8 mouse cellular contexts compared by ENCODE assay signal in the genomic region with DNA sequence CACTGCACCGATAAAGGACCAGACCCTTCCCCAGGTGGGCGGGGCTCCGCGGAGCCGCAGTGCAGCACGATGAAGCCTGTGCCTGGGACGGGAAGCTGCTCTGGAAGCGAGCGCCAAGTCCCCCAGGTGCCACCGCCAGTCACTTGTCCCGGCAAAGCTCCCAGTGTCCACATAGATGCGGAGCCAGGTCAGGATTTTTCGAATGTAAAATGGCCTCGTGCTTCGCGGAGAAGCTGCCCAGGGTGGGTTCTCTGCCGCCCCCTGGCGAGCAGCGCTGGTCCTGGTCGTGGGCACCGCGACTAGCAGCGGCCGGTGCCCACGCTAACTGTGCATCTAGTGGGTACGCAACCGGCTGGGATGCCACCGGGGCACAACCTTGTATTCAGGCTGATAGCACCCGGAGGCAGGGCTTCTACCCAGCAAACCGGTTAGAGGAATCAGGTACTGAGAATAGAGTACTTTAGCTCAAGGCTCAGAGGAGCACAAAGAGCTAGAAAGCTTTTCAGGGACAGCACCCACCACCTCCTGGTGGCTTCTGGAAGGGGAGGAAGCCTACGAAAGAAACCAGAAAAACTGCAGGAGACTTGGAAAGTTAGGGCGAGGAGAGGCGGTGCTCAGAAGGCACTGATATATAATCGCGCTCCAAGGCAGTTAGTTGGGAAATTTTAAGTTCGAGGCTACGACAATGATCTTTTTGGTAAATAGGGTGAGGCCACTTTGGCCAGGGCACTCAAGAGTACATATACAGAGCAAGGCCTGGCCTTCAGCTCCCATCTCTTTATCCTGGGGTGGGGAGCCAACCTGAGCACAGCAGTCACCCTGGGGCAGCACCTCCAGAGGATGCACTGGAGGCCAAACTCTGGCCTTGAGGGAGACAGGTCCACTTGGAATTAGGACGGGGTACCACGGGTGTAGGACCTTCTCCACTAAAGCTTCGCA. TPM values are rescaled to one million over a fixed set of nuclear protein-coding genes. Genes with fewer than 3 reads are reported as not detected.
DNase-seq lines count a peak whose midpoint lies in the region; ATAC-seq and TF ChIP-seq lines count a peak whose summit lies in the region.

No protein-coding gene starts in this region.

- no peaks in the 10 kb centered on the region for H3K9me3 ChIP-seq in forebrain, embryonic 12.5 days
- H3K9me3 ChIP-seq in neural tube, embryonic 15.5 days (replicated peaks) = no peaks in the 10 kb centered on the region

- peak overlapping the region; percentile 99 for H3K27ac ChIP-seq in forebrain, embryonic 12.5 days
- H3K27ac ChIP-seq in neural tube, embryonic 15.5 days (replicated peaks) = peak overlapping the region; percentile 94

- no peak for TF ChIP-seq POLR2A in lung, adult 2 months (IDR thresholded peaks at IDR 0.05; ENCODE audit: borderline replicate concordance, extremely low read depth, low read depth, low read length)

- peak; percentile 76 to 87 for DNase-seq in CD8-positive naive resting alpha-beta T cell, adult 2 months (ENCODE audit: low read depth in 2 of 2, low spot score in 2 of 2)
- DNase-seq in c-Kit-positive CD71-positive TER-119-positive erythroid progenitor cells, embryonic 14.5 days (ENCODE audit: low spot score) = peak; percentile 55
- peak; percentile 81 to 90 for DNase-seq in heart, postnatal 10 days
- DNase-seq in kidney, postnatal 36 days = peak; percentile 75 to 91
- peak; percentile 73 for DNase-seq in lung, adult 2 months
- peak; percentile 92 for DNase-seq in testis, postnatal 10 days (ENCODE audit: low spot score)

- 5% methylated on average over 40 of the region's 40 CpGs for WGBS in forebrain, embryonic 12.5 days
- 13% methylated on average over 40 of the region's 40 CpGs for WGBS in lung, adult 2 months
- WGBS in neural tube, embryonic 15.5 days = 8% methylated on average over 40 of the region's 40 CpGs

- peaks cover 37% of the 10 kb centered on the region for H3K4me1 ChIP-seq in forebrain, embryonic 12.5 days
- H3K4me1 ChIP-seq in lung, adult 2 months (ENCODE audit: control insufficient read depth, insufficient read depth, low read length) = no peaks in the 10 kb centered on the region
- H3K4me1 ChIP-seq in neural tube, embryonic 15.5 days = peaks cover 40% of the 10 kb centered on the region

- peak; percentile 55; the same call in 1 of the 2 replicates for ATAC-seq in forebrain, embryonic 12.5 days (ENCODE audit: low FRiP score)
- ATAC-seq in neural tube, embryonic 15.5 days (ENCODE audit: low FRiP score) = peak; percentile 46

- peak overlapping the region; percentile 45 for H3K4me3 ChIP-seq in forebrain, embryonic 12.5 days (replicated peaks)
- peak overlapping the region; percentile 65 for H3K4me3 ChIP-seq in lung, adult 2 months (replicated peaks; ENCODE audit: extremely low read depth, low read depth, low read length)
- peak overlapping the region; percentile 40 for H3K4me3 ChIP-seq in neural tube, embryonic 15.5 days (replicated peaks)

- TF ChIP-seq CTCF in lung, adult 2 months (IDR thresholded peaks at IDR 0.05; ENCODE audit: insufficient read depth, low read length) = peak; percentile 69

- H3K9ac ChIP-seq in forebrain, embryonic 12.5 days = peak overlapping the region; percentile 71
- peak overlapping the region; percentile 41 for H3K9ac ChIP-seq in neural tube, embryonic 15.5 days (replicated peaks)

- peak overlapping the region; percentile 63 for H3K4me2 ChIP-seq in forebrain, embryonic 12.5 days
- H3K4me2 ChIP-seq in neural tube, embryonic 15.5 days = peak overlapping the region; percentile 66

- intact Hi-C loops in heart, postnatal 10 days (cut with DNase I) = loop anchor here (1.0 to 5.0 kb wide), 2 partner anchors 57 to 212 kb away; no protein-coding TSS in a partner anchor

- H3K36me3 ChIP-seq in forebrain, embryonic 12.5 days (replicated peaks) = peaks cover 11% of the 10 kb centered on the region
- H3K36me3 ChIP-seq in neural tube, embryonic 15.5 days = peaks cover 6% of the 10 kb centered on the region

- H3K27me3 ChIP-seq in forebrain, embryonic 12.5 days = peaks cover 5% of the 10 kb centered on the region; the same call in 1 of the 2 replicates
- H3K27me3 ChIP-seq in neural tube, embryonic 15.5 days (replicated peaks) = no peaks in the 10 kb centered on the region

RNA-seq across cellular contexts. Expression of gene Tmem209, which starts 49.5 kb away (rescaled TPM):
- 48.1 and 49.4 TPM in 2 replicates for polyA plus RNA-seq in forebrain, embryonic 12.5 days (2016; fragmentation: Nextera tagmentation; extraction: Ambion mirVana)
- 10 to 100 TPM; 12.0 to 13.3 TPM for total RNA-seq in heart, postnatal 10 days (2021)
- 31.4 and 40.3 TPM in 2 replicates for polyA plus RNA-seq in lung, adult 2 months (2012; rRNA removed)
- polyA plus RNA-seq in neural tube, embryonic 15.5 days (2015; fragmentation: Nextera tagmentation; extraction: Ambion mirVana) = 21.1 and 29.6 TPM in 2 replicates

RNA-seq across cellular contexts. Expression of gene Ssmem1, which starts 49.6 kb away (rescaled TPM):
- 0.29 and 0.42 TPM in 2 replicates for polyA plus RNA-seq in forebrain, embryonic 12.5 days (2016; fragmentation: Nextera tagmentation; extraction: Ambion mirVana)
- total RNA-seq in heart, postnatal 10 days (2021) = not detected
- polyA plus RNA-seq in lung, adult 2 months (2012; rRNA removed) = not detected in 2 replicates
- polyA plus RNA-seq in neural tube, embryonic 15.5 days (2015; fragmentation: Nextera tagmentation; extraction: Ambion mirVana) = not detected in 2 replicates

RNA-seq across cellular contexts. Expression of gene Klhdc10, which starts 58.4 kb away (rescaled TPM):
- 43.1 and 47.2 TPM in 2 replicates for polyA plus RNA-seq in forebrain, embryonic 12.5 days (2016; fragmentation: Nextera tagmentation; extraction: Ambion mirVana)
- total RNA-seq in heart, postnatal 10 days (2021) = 10 to 100 TPM; 68.3 to 70.4 TPM
- polyA plus RNA-seq in lung, adult 2 months (2012; rRNA removed) = 13.9 and 17.8 TPM in 2 replicates
- polyA plus RNA-seq in neural tube, embryonic 15.5 days (2015; fragmentation: Nextera tagmentation; extraction: Ambion mirVana) = 27.6 and 29.4 TPM in 2 replicates

Comparison
In these comparisons a context has a peak if more than half of its experiments do, and no peak if none do; other contexts are left out.
1. Peak in every context shown above with its lines: DNase-seq, ATAC-seq, H3K4me3 ChIP-seq and H3K27ac ChIP-seq.